Mouse (Mus musculus): ENCODE results near the gene Calm5. TPM values are rescaled to one million over a fixed set of nuclear protein-coding genes. Genes with fewer than 3 reads are reported as not detected.
"Not testable (repeated sequence)": the region's sequence is repeated elsewhere in the genome, so short reads cannot be mapped to it uniquely, and the experiment has no call there.

Calm5 gene
- total and polyA plus RNA-seq, 2 experiments: not detected

DNA sequence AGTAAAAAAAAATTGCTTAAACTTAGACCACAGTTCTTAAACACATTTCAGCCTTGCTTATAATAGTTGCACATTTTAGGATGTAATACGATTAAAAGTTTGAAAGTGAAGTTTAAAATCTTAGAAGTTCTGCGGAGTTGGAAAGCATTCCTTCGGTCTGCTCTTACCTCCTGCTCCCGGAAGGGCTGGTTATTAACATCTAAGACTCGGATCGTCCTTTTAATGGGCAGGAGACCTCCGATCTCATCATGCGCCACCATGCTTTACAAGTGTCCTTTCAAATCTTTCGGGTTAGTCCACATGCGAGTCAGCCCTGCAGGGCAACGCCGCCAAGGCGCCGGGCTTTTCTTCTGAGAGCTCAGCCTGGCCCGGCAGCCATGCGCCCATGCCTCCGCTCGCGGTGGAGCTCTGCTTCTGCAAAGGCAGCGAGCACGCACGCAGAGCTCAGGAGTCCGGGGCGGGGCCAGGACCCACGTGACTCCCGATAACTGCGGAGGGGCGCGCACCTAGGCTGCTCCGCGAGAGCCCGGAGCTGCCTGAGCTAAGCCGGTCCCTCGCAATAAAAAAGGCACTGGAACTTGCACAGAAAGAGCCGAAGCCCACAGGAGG lies 39.3 kb downstream of the Calm5 start:
- TF ChIP-seq POLR2A (IDR thresholded peaks at IDR 0.05; ENCODE audit: extremely low read depth, insufficient read depth, low read length) (peak; percentile 99), CTCF (IDR thresholded peaks at IDR 0.05; ENCODE audit: low read depth, low read length) (no peak)
- Histone ChIP-seq H3K4me1 (ENCODE audit: control insufficient read depth, insufficient read depth, low read length) (peaks cover 14% of the 10 kb centered on the region), H3K27me3 (ENCODE audit: control insufficient read depth, insufficient read depth, low read length) (no peaks in the 10 kb centered on the region), H3K9ac (ENCODE audit: low read depth, low read length) (peak overlapping the region; percentile 91), H3K79me2 (ENCODE audit: control insufficient read depth, insufficient read depth, low read length) (peaks cover 7% of the 10 kb centered on the region), H3K36me3 (ENCODE audit: control insufficient read depth, insufficient read depth, low read length) (peaks cover 9% of the 10 kb centered on the region), H3K4me3 (ENCODE audit: insufficient read depth, low read depth, low read length) (peak overlapping the region; percentile 78), H3K27ac (replicated peaks; ENCODE audit: insufficient read depth, low read depth, low read length) (peak overlapping the region; percentile 87)
- WGBS: under 1% methylated on average over 35 of the region's 35 CpGs
- peak; percentile 83 for DNase-seq (ENCODE audit: extremely low read depth, low read depth, low spot score)

GRCm38 (mm10) chr13:3894549-3894948 lies 40.6 kb downstream of the Calm5 start:
- peaks cover 12% of the 10 kb centered on the region for H3K4me1 ChIP-seq (ENCODE audit: control insufficient read depth, insufficient read depth, low read length)
- TF ChIP-seq CTCF (IDR thresholded peaks at IDR 0.05; ENCODE audit: low read depth, low read length): no peak
- no peak for TF ChIP-seq POLR2A (IDR thresholded peaks at IDR 0.05; ENCODE audit: extremely low read depth, insufficient read depth, low read length)
- no peak for DNase-seq (ENCODE audit: extremely low read depth, low read depth, low spot score)
- no peaks in the 10 kb centered on the region for H3K27me3 ChIP-seq (ENCODE audit: control insufficient read depth, insufficient read depth, low read length)
- H3K79me2 ChIP-seq (ENCODE audit: control insufficient read depth, insufficient read depth, low read length): peaks cover 5% of the 10 kb centered on the region
- 81% methylated on average over 8 of the region's 8 CpGs for WGBS
- no peak overlapping the region for H3K4me3 ChIP-seq (ENCODE audit: insufficient read depth, low read depth, low read length)
- H3K27ac ChIP-seq (replicated peaks; ENCODE audit: insufficient read depth, low read depth, low read length): no peak overlapping the region
- H3K36me3 ChIP-seq (ENCODE audit: control insufficient read depth, insufficient read depth, low read length): no peaks in the 10 kb centered on the region
- no peak overlapping the region for H3K9ac ChIP-seq (ENCODE audit: low read depth, low read length)

- H3K9ac ChIP-seq (ENCODE audit: low read depth, low read length): no peak overlapping the region
- peaks cover 5% of the 10 kb centered on the region; the same call in 1 of the 2 replicates for H3K4me1 ChIP-seq (ENCODE audit: control insufficient read depth, insufficient read depth, low read length)
- H3K36me3 ChIP-seq (ENCODE audit: control insufficient read depth, insufficient read depth, low read length): no peaks in the 10 kb centered on the region
- WGBS: 30% methylated on average over 8 of the region's 8 CpGs
- DNase-seq (ENCODE audit: extremely low read depth, low read depth, low spot score): peak; percentile 92
- peak overlapping the region; percentile 63 for H3K27ac ChIP-seq (replicated peaks; ENCODE audit: insufficient read depth, low read depth, low read length)
- no peaks in the 10 kb centered on the region; the same call in 1 of the 2 replicates for H3K79me2 ChIP-seq (ENCODE audit: control insufficient read depth, insufficient read depth, low read length)
- H3K27me3 ChIP-seq (ENCODE audit: control insufficient read depth, insufficient read depth, low read length): no peaks in the 10 kb centered on the region
- H3K4me3 ChIP-seq (ENCODE audit: insufficient read depth, low read depth, low read length): no peak overlapping the region
- TF ChIP-seq CTCF (IDR thresholded peaks at IDR 0.05; ENCODE audit: low read depth, low read length): no peak
- TF ChIP-seq POLR2A (IDR thresholded peaks at IDR 0.05; ENCODE audit: extremely low read depth, insufficient read depth, low read length): no peak
Observed at GRCm38 (mm10) chr13:3895397-3895980, 41.5 kb downstream of the Calm5 start.

- DNase-seq (ENCODE audit: extremely low read depth, low read depth, low spot score): peak; percentile 46
- no peak for TF ChIP-seq CTCF (IDR thresholded peaks at IDR 0.05; ENCODE audit: low read depth, low read length)
- no peak for TF ChIP-seq POLR2A (IDR thresholded peaks at IDR 0.05; ENCODE audit: extremely low read depth, insufficient read depth, low read length)
- WGBS: 57% methylated on average over 6 of the region's 6 CpGs
Observed at GRCm38 (mm10) chr13:3896032-3896431, 42.1 kb downstream of the Calm5 start.

GRCm38 (mm10) chr13:3896913-3897312 lies 42.9 kb downstream of the Calm5 start:
- TF ChIP-seq CTCF (IDR thresholded peaks at IDR 0.05; ENCODE audit: low read depth, low read length): peak; percentile 70; the same call in 1 of the 2 replicates
- no peak for TF ChIP-seq POLR2A (IDR thresholded peaks at IDR 0.05; ENCODE audit: extremely low read depth, insufficient read depth, low read length)
- H3K9ac ChIP-seq (ENCODE audit: low read depth, low read length): no peak overlapping the region
- WGBS: 18% methylated on average over 5 of the region's 5 CpGs
- H3K79me2 ChIP-seq (ENCODE audit: control insufficient read depth, insufficient read depth, low read length): no peaks in the 10 kb centered on the region; the same call in 1 of the 2 replicates
- H3K4me1 ChIP-seq (ENCODE audit: control insufficient read depth, insufficient read depth, low read length): peaks cover 5% of the 10 kb centered on the region; the same call in 1 of the 2 replicates
- no peak overlapping the region for H3K4me3 ChIP-seq (ENCODE audit: insufficient read depth, low read depth, low read length)
- no peak overlapping the region for H3K27ac ChIP-seq (replicated peaks; ENCODE audit: insufficient read depth, low read depth, low read length)
- no peaks in the 10 kb centered on the region for H3K36me3 ChIP-seq (ENCODE audit: control insufficient read depth, insufficient read depth, low read length)
- peak; percentile 77 for DNase-seq (ENCODE audit: extremely low read depth, low read depth, low spot score)
- no peaks in the 10 kb centered on the region for H3K27me3 ChIP-seq (ENCODE audit: control insufficient read depth, insufficient read depth, low read length)

More at GRCm38 (mm10) chr13:3896032-3896431, 42.1 kb downstream of the Calm5 start:
- no peaks in the 10 kb centered on the region for H3K36me3 ChIP-seq (ENCODE audit: control insufficient read depth, insufficient read depth, low read length)
- no peak overlapping the region for H3K9ac ChIP-seq (ENCODE audit: low read depth, low read length)
- no peak overlapping the region for H3K4me3 ChIP-seq (ENCODE audit: insufficient read depth, low read depth, low read length)
- H3K4me1 ChIP-seq (ENCODE audit: control insufficient read depth, insufficient read depth, low read length): peaks cover 5% of the 10 kb centered on the region; the same call in 1 of the 2 replicates
- peak overlapping the region; percentile 63; the same call in 1 of the 2 replicates for H3K27ac ChIP-seq (replicated peaks; ENCODE audit: insufficient read depth, low read depth, low read length)
- no peaks in the 10 kb centered on the region for H3K27me3 ChIP-seq (ENCODE audit: control insufficient read depth, insufficient read depth, low read length)
- no peaks in the 10 kb centered on the region; the same call in 1 of the 2 replicates for H3K79me2 ChIP-seq (ENCODE audit: control insufficient read depth, insufficient read depth, low read length)

GRCm38 (mm10) chr13:3898202-3898601 lies 44.2 kb downstream of the Calm5 start:
- not testable (repeated sequence) for H3K27ac ChIP-seq (replicated peaks; ENCODE audit: insufficient read depth, low read depth, low read length); H3K79me2 ChIP-seq (ENCODE audit: control insufficient read depth, insufficient read depth, low read length); DNase-seq (ENCODE audit: extremely low read depth, low read depth, low spot score); H3K36me3 ChIP-seq (ENCODE audit: control insufficient read depth, insufficient read depth, low read length); H3K27me3 ChIP-seq (ENCODE audit: control insufficient read depth, insufficient read depth, low read length); H3K4me3 ChIP-seq (ENCODE audit: insufficient read depth, low read depth, low read length); H3K9ac ChIP-seq (ENCODE audit: low read depth, low read length); H3K4me1 ChIP-seq (ENCODE audit: control insufficient read depth, insufficient read depth, low read length)
- WGBS: 93% methylated on average over 5 of the region's 5 CpGs

Data from liver, adult 2 months (tissue).